Mouse (Mus musculus): ENCODE results near the gene Ythdf2. TPM values are rescaled to one million over a fixed set of nuclear protein-coding genes. Genes with fewer than 3 reads are reported as not detected.
A peak's percentile ranks its signal among the peaks of the same experiment; 100 is the strongest.

Ythdf2 gene
- total and polyA plus RNA-seq, 3 experiments = 9.7 to 27.5 (median 26.8) TPM

DNA sequence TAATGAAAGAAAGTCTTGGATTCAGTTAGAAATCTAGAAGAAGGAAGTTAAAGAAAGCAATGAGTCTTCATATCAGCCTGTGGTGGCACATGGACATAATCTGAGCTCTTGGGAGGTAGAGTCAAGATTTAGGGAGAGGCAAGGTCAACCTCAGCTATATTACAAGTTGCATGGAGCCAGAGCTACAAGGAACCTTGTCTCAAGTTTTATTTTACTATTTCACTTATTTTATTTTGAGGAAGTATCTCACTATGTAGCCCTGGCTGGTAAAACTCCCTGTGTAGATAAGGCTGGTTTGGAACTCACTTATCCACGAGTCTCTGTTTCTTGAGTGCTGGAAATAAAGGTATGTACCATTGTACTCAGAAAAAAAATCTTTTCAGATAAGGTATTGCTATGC, 4.5 kb upstream of the Ythdf2 start:
- TF ChIP-seq POLR2A (IDR thresholded peaks at IDR 0.05; ENCODE audit: insufficient read depth, low read depth, low read length) = no peak
- no peak for TF ChIP-seq CTCF (IDR thresholded peaks at IDR 0.05)
- intact Hi-C loops (cut with DNase I) = loop anchor here (10.0 kb wide), 1 partner anchor 298 kb away; the partner anchor contains the start of gene Sesn2
- no peaks in the 10 kb centered on the region for H3K79me2 ChIP-seq (replicated peaks; ENCODE audit: control insufficient read depth, insufficient read depth, low read length)
- H3K9ac ChIP-seq (ENCODE audit: low read depth, low read length) = no peak overlapping the region
- no peak overlapping the region for H3K27ac ChIP-seq
- H3K36me3 ChIP-seq (ENCODE audit: control insufficient read depth, insufficient read depth, low read length) = peaks cover 2% of the 10 kb centered on the region
- no peak overlapping the region for H3K4me3 ChIP-seq
- 14% methylated on average over 1 of the region's 1 CpGs for WGBS
- DNase-seq = no peak
- no peaks in the 10 kb centered on the region for H3K27me3 ChIP-seq (ENCODE audit: control insufficient read depth, insufficient read depth, low read length)
- H3K4me1 ChIP-seq (ENCODE audit: control insufficient read depth, insufficient read depth, low read length) = peaks cover 1% of the 10 kb centered on the region

DNA sequence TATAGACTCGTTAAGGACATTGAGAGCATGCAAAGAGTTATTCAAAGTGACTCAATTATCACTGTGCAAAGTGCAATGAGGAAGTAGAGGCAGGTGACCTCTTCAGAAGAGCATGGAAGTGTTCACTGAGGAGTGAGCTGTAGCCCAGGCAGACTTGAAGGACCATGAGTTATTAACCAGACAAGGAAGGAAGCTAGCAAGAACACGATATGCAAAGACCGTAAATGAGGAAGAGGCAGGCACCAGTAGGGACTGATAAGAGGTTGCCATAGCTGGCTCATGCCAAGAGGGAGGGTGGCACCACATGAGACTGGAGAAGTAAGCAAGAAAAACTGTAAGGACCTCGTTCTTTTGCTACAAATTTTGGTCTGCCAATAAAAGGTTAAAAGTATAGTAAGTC, 2.7 kb upstream of the Ythdf2 start:
- no peak overlapping the region for H3K27ac ChIP-seq
- WGBS = 24% methylated on average over 4 of the region's 4 CpGs
- intact Hi-C loops (cut with DNase I) = loop anchor here (5.0 to 10.0 kb wide), 2 partner anchors 137 to 300 kb away; partner anchors contain the start of genes Rcc1 and Sesn2

DNA sequence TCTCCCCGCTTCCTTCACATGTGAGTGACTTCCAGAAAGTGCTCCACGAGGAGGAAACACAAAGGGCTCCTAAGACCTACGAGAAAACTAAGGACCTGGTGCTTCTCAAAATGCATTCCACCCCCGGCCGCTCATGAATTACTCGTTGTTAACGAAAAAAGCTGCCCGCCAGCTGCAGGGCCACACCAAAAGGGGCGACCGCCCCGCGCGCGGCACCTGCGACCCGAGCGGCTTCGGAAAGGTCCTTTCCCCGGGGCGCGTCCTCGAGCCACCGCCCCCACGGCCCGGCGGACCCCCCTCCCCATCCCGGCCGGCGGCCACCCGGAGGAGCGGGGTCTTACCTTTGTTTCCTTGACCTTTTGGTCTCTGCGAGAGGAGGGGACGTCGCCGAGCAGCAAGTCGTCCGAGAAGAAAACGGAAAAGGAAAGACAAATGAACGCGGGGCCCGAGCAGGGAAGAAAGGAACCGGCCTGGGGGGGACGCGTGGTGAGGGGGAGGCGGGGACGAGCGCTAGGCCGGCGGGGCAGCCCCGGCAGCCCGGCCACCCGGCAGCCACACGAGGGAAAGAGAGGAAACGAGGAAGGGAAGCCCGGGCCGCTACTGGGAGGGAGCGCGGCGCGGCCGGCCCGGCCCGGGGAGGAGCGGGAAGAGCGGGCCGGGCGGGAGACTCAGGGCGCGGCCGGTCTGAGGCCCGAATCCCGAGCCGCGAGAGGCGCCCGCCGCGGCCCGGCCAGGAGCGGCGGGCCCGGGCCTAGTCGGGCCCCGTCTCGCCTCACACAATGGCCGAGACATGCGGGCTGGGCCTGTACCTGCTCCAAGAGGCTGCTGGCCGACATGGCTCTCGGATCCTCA, 786 bp downstream of the Ythdf2 start:
- Histone ChIP-seq H3K27me3 (ENCODE audit: control insufficient read depth, insufficient read depth, low read length) (no peaks in the 10 kb centered on the region), H3K79me2 (replicated peaks; ENCODE audit: control insufficient read depth, insufficient read depth, low read length) (peaks cover 6% of the 10 kb centered on the region; the same call in 1 of the 2 replicates), H3K4me1 (ENCODE audit: control insufficient read depth, insufficient read depth, low read length) (peaks cover 5% of the 10 kb centered on the region), H3K9ac (ENCODE audit: low read depth, low read length) (peak overlapping the region; percentile 97), H3K36me3 (ENCODE audit: control insufficient read depth, insufficient read depth, low read length) (peaks cover 28% of the 10 kb centered on the region), H3K27ac (peak overlapping the region; percentile 93), H3K4me3 (peak overlapping the region; percentile 93)
- WGBS = under 1% methylated on average over 85 of the region's 89 CpGs
- DNase-seq = peak in 1 of 2 experiments; percentile 50
- no peak for TF ChIP-seq POLR2A (IDR thresholded peaks at IDR 0.05; ENCODE audit: insufficient read depth, low read depth, low read length)
- no peak for TF ChIP-seq CTCF (IDR thresholded peaks at IDR 0.05)
- no peak for TF ChIP-seq EP300 (IDR thresholded peaks at IDR 0.05; ENCODE audit: insufficient read depth, low read depth, low read length)
- intact Hi-C loops (cut with DNase I) = loop anchor here (5.0 to 10.0 kb wide), 2 partner anchors 141 to 303 kb away; partner anchors contain the start of genes Rcc1 and Sesn2

More for the DNA sequence above, 2.7 kb upstream of the Ythdf2 start:
- Histone ChIP-seq H3K9ac (ENCODE audit: low read depth, low read length) (no peak overlapping the region), H3K36me3 (ENCODE audit: control insufficient read depth, insufficient read depth, low read length) (peaks cover 11% of the 10 kb centered on the region), H3K27me3 (ENCODE audit: control insufficient read depth, insufficient read depth, low read length) (no peaks in the 10 kb centered on the region), H3K4me3 (no peak overlapping the region), H3K4me1 (ENCODE audit: control insufficient read depth, insufficient read depth, low read length) (peaks cover 5% of the 10 kb centered on the region), H3K79me2 (replicated peaks; ENCODE audit: control insufficient read depth, insufficient read depth, low read length) (peaks cover 4% of the 10 kb centered on the region; the same call in 1 of the 2 replicates)
- TF ChIP-seq EP300 (IDR thresholded peaks at IDR 0.05; ENCODE audit: insufficient read depth, low read depth, low read length) = no peak
- TF ChIP-seq CTCF (IDR thresholded peaks at IDR 0.05) = no peak
- TF ChIP-seq POLR2A (IDR thresholded peaks at IDR 0.05; ENCODE audit: insufficient read depth, low read depth, low read length) = no peak
- peak in 1 of 2 experiments; percentile 11 for DNase-seq

DNA sequence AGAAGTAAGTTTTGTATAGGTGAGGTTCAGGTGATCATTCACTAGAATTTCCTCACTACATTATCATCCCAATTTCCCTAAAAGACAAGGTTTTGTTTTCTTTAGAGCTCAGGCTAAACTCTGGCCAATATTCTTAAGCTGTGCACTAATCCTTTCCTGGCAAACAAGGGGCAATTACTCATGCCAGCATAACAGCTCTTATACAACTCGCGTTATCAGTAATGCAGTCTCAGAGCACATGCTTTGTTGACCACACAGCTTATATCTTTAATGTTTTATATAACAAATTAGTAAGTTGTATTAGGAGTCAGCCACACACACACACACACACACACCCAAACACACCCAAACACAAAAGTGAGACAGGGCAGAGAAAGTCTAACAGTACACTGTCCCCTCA, 1.8 kb downstream of the Ythdf2 start:
- no peaks in the 10 kb centered on the region for H3K27me3 ChIP-seq (ENCODE audit: control insufficient read depth, insufficient read depth, low read length)
- peak overlapping the region; percentile 49 for H3K9ac ChIP-seq (ENCODE audit: low read depth, low read length)
- H3K4me3 ChIP-seq = peak overlapping the region; percentile 93
- peaks cover 33% of the 10 kb centered on the region for H3K36me3 ChIP-seq (ENCODE audit: control insufficient read depth, insufficient read depth, low read length)
- TF ChIP-seq CTCF (IDR thresholded peaks at IDR 0.05) = no peak
- no peak for TF ChIP-seq EP300 (IDR thresholded peaks at IDR 0.05; ENCODE audit: insufficient read depth, low read depth, low read length)
- peaks cover 7% of the 10 kb centered on the region for H3K4me1 ChIP-seq (ENCODE audit: control insufficient read depth, insufficient read depth, low read length)
- H3K27ac ChIP-seq = 0 out of 2 replicates have a peak overlapping the region, but pooled peaks have one; percentile 6
- DNase-seq = no peak
- intact Hi-C loops (cut with DNase I) = loop anchor here (5.0 to 10.0 kb wide), 2 partner anchors 142 to 304 kb away; partner anchors contain the start of genes Rcc1 and Sesn2
- peaks cover 9% of the 10 kb centered on the region for H3K79me2 ChIP-seq (replicated peaks; ENCODE audit: control insufficient read depth, insufficient read depth, low read length)
- 16% methylated on average over 2 of the region's 2 CpGs for WGBS

DNA sequence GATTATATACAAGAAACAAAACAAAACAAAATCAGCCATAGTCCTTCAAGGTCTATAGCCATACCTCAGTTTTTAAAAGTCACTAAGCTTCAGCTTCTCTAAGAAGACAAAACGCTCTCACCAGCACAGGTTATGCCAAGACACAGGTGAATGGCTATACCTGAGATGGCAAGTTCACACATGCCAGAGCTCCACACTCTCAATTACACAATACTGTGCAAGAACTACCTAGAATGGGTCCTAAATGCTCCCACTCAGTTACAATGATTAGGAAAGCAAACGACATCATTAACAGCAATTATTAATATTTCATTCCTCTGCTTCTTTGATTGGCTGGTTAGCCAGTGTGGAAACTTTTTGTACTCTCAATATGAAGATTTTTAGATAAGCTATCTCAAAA, 2.8 kb downstream of the Ythdf2 start:
- Histone ChIP-seq H3K4me3 (no peak overlapping the region), H3K4me1 (ENCODE audit: control insufficient read depth, insufficient read depth, low read length) (peaks cover 7% of the 10 kb centered on the region), H3K79me2 (replicated peaks; ENCODE audit: control insufficient read depth, insufficient read depth, low read length) (peaks cover 11% of the 10 kb centered on the region), H3K36me3 (ENCODE audit: control insufficient read depth, insufficient read depth, low read length) (peaks cover 33% of the 10 kb centered on the region), H3K27ac (no peak overlapping the region), H3K27me3 (ENCODE audit: control insufficient read depth, insufficient read depth, low read length) (no peaks in the 10 kb centered on the region), H3K9ac (ENCODE audit: low read depth, low read length) (peak overlapping the region; percentile 34; the same call in 1 of the 2 replicates)
- WGBS = 88% methylated on average over 2 of the region's 2 CpGs
- TF ChIP-seq POLR2A (IDR thresholded peaks at IDR 0.05; ENCODE audit: insufficient read depth, low read depth, low read length) (no peak), CTCF (IDR thresholded peaks at IDR 0.05) (no peak), EP300 (IDR thresholded peaks at IDR 0.05; ENCODE audit: insufficient read depth, low read depth, low read length) (no peak)
- intact Hi-C loops (cut with DNase I) = no loop called here
- DNase-seq = no peak

DNA sequence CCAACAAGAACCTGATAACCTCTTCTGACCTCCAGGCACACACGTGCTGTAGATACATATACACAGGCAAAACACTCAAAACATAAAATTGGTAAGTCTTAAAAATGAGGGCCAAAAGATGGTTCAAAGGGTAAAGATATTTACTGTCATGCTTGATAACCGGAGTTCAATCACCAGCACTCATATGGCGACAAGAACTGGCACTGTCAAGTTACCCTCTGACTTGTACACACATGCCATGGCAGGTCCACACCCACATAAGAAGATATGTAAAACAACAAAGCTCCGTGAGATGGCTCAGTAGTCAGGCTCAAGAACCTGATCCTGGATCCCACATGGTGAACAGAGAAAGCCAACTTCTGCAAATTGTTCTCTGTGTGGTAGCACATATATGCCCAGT, 4.8 kb downstream of the Ythdf2 start:
- Histone ChIP-seq H3K9ac (ENCODE audit: low read depth, low read length) (no peak overlapping the region), H3K4me3 (no peak overlapping the region), H3K36me3 (ENCODE audit: control insufficient read depth, insufficient read depth, low read length) (peaks cover 43% of the 10 kb centered on the region), H3K79me2 (replicated peaks; ENCODE audit: control insufficient read depth, insufficient read depth, low read length) (peaks cover 12% of the 10 kb centered on the region), H3K27ac (no peak overlapping the region), H3K4me1 (ENCODE audit: control insufficient read depth, insufficient read depth, low read length) (peaks cover 7% of the 10 kb centered on the region), H3K27me3 (ENCODE audit: control insufficient read depth, insufficient read depth, low read length) (no peaks in the 10 kb centered on the region)
- TF ChIP-seq CTCF (IDR thresholded peaks at IDR 0.05) (no peak), POLR2A (IDR thresholded peaks at IDR 0.05; ENCODE audit: insufficient read depth, low read depth, low read length) (no peak), EP300 (IDR thresholded peaks at IDR 0.05; ENCODE audit: insufficient read depth, low read depth, low read length) (no peak)
- intact Hi-C loops (cut with DNase I) = no loop called here
- no peak for DNase-seq
- WGBS = 74% methylated on average over 4 of the region's 4 CpGs

All from heart, adult 2 months (tissue).